Mouse (Mus musculus) olfactory bulb, adult 2 months (tissue): Measurements from ENCODE around the gene Erg28.

Experiments used
- CTCF ChIP-seq: fragments of 200-500 bp; IDR thresholded peaks from 2 replicates; pipeline ENCODE4 v1.5.1; 2012; ENCODE audit warnings: low read depth, mild to moderate bottlenecking, low read length, moderate library complexity; ENCODE audit not compliant: insufficient read depth
- POLR2A ChIP-seq: fragments of 200-500 bp; IDR thresholded peaks from 2 replicates; pipeline ENCODE4 v1.6.1; 2012; ENCODE audit warnings: mild to moderate bottlenecking, low read depth, low read length, moderate library complexity; ENCODE audit not compliant: insufficient read depth

GRCm38 (mm10) chr12:85869423-85869822 is 45.1 kb upstream of the Erg28 start:
- TF ChIP-seq POLR2A, result no peak
- TF ChIP-seq CTCF, result no peak
